Mouse (Mus musculus): Measurements from ENCODE around the gene AL731706.1. TPM values are rescaled to one million over a fixed set of nuclear protein-coding genes. Genes with fewer than 3 reads are reported as not detected.
"Not testable (repeated sequence)": the region's sequence is repeated elsewhere in the genome, so short reads cannot be mapped to it uniquely, and the experiment has no call there.

AL731706.1 gene
- polyA plus RNA-seq, 1 experiment from 2014 or later, result 39.1 TPM

DNA sequence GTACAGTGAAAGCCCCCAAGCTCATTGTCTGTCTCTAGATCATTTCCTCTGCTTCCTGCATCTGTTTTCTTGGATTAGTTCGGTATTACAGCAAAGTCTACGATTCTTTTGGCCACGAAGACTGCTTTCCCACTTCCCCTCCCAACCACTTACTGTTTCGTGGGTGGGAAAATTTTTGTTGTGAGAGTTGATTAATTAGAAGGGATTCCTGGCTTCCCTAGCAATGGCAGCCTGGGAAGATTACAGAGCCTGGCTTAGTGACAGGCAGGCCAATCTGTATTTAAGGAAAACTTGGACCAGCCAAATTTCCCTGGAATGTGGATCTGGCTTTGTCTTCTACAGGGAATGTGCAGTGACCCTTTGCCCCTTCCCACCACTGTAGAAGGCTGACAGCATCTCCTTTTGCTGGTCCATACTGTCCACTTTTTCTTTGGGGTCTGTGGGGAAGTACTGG lies 20.8 kb upstream of the AL731706.1 start:
- H3K9me3 ChIP-seq (replicated peaks; ENCODE audit: control insufficient read depth, low read length), result no peaks in the 10 kb centered on the region
- H3K27ac ChIP-seq (ENCODE audit: low read length), result peak overlapping the region; percentile 65
- peak; percentile 71 for ATAC-seq (replicated peaks; ENCODE audit: extremely low read depth, insufficient read depth, low FRiP score)
- no peak overlapping the region for H3K4me2 ChIP-seq (ENCODE audit: low read depth, low read length)
- no peaks in the 10 kb centered on the region for H3K27me3 ChIP-seq (ENCODE audit: control insufficient read depth, insufficient read depth, low read length)
- H3K4me3 ChIP-seq (ENCODE audit: low read length), result no peak overlapping the region
- no peaks in the 10 kb centered on the region for H3K36me3 ChIP-seq (ENCODE audit: control insufficient read depth, insufficient read depth)
- peaks cover 10% of the 10 kb centered on the region for H3K4me1 ChIP-seq (ENCODE audit: control insufficient read depth, insufficient read depth, low read length)
- WGBS, result 25% methylated on average over 4 of the region's 4 CpGs
- H3K9ac ChIP-seq (ENCODE audit: low read length), result no peak overlapping the region

DNA sequence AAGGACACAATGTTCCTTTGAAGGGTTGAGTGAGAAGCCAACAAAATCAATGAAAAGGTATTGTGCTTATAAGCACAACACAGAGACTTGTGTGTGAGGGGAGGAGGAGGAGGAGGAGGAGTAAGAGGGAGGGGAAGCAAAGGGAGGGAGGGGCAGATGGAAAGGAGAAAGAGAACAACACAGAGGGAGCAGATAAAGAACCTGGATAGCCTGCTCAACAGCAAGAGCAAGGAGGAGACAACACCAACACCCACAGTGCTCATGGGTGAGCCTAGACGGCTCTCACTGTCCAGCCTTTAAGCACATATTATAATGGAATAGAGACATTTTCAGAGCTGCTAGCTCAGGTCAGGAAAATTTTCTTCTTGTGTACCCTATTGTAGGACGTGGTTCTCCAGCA lies 18.1 kb upstream of the AL731706.1 start:
- H3K4me2 ChIP-seq (ENCODE audit: low read depth, low read length), result no peak overlapping the region
- no peak for ATAC-seq (replicated peaks; ENCODE audit: extremely low read depth, insufficient read depth, low FRiP score)
- no peak overlapping the region for H3K27ac ChIP-seq (ENCODE audit: low read length)
- peaks cover 4% of the 10 kb centered on the region; the same call in 1 of the 2 replicates for H3K36me3 ChIP-seq (ENCODE audit: control insufficient read depth, insufficient read depth)
- no peaks in the 10 kb centered on the region for H3K27me3 ChIP-seq (ENCODE audit: control insufficient read depth, insufficient read depth, low read length)
- peaks cover 10% of the 10 kb centered on the region for H3K4me1 ChIP-seq (ENCODE audit: control insufficient read depth, insufficient read depth, low read length)
- H3K9me3 ChIP-seq (replicated peaks; ENCODE audit: control insufficient read depth, low read length), result no peaks in the 10 kb centered on the region
- H3K9ac ChIP-seq (ENCODE audit: low read length), result no peak overlapping the region
- 66% methylated on average over 2 of the region's 2 CpGs for WGBS
- H3K4me3 ChIP-seq (ENCODE audit: low read length), result no peak overlapping the region

DNA sequence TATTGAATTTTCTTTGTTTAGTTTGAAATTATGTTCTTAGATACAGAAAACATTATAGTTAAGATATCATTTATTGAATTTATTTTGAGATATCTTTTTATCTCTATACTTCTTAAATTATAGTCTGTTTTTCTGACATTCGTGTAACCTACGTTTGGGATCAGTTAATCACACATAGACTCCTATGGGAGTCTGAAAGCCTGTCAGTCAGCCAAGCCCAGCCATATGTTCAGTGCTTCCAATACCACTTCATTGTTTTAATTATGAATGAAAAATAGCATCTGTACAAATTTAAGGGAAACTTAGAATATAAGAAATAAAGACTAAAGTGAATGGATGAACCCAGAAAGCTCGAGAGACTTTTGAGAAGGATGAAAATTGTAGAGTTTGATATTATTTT lies 17.4 kb upstream of the AL731706.1 start:
- no peaks in the 10 kb centered on the region for H3K27me3 ChIP-seq (ENCODE audit: control insufficient read depth, insufficient read depth, low read length)
- H3K4me2 ChIP-seq (ENCODE audit: low read depth, low read length), result no peak overlapping the region
- no peak overlapping the region for H3K4me3 ChIP-seq (ENCODE audit: low read length)
- no peak for ATAC-seq (replicated peaks; ENCODE audit: extremely low read depth, insufficient read depth, low FRiP score)
- H3K9ac ChIP-seq (ENCODE audit: low read length), result no peak overlapping the region
- no peak overlapping the region for H3K27ac ChIP-seq (ENCODE audit: low read length)
- peaks cover 4% of the 10 kb centered on the region; the same call in 1 of the 2 replicates for H3K36me3 ChIP-seq (ENCODE audit: control insufficient read depth, insufficient read depth)
- H3K9me3 ChIP-seq (replicated peaks; ENCODE audit: control insufficient read depth, low read length), result no peaks in the 10 kb centered on the region
- H3K4me1 ChIP-seq (ENCODE audit: control insufficient read depth, insufficient read depth, low read length), result peaks cover 10% of the 10 kb centered on the region
- 82% methylated on average over 3 of the region's 3 CpGs for WGBS

- Histone ChIP-seq H3K9ac (ENCODE audit: low read length) (no peak overlapping the region), H3K4me3 (ENCODE audit: low read length) (no peak overlapping the region), H3K4me2 (ENCODE audit: low read depth, low read length) (no peak overlapping the region), H3K36me3 (ENCODE audit: control insufficient read depth, insufficient read depth) (no peaks in the 10 kb centered on the region), H3K27me3 (ENCODE audit: control insufficient read depth, insufficient read depth, low read length) (no peaks in the 10 kb centered on the region), H3K4me1 (ENCODE audit: control insufficient read depth, insufficient read depth, low read length) (0 out of 2 replicates have a peak, but pooled peaks cover 5% of the 10 kb centered on the region), H3K9me3 (replicated peaks; ENCODE audit: control insufficient read depth, low read length) (no peaks in the 10 kb centered on the region), H3K27ac (ENCODE audit: low read length) (no peak overlapping the region)
- 74% methylated on average over 2 of the region's 2 CpGs for WGBS
- no peak for ATAC-seq (replicated peaks; ENCODE audit: extremely low read depth, insufficient read depth, low FRiP score)
These were observed 4.9 kb upstream of the AL731706.1 start for GRCm38 (mm10) chr2:136896131-136896530.

DNA sequence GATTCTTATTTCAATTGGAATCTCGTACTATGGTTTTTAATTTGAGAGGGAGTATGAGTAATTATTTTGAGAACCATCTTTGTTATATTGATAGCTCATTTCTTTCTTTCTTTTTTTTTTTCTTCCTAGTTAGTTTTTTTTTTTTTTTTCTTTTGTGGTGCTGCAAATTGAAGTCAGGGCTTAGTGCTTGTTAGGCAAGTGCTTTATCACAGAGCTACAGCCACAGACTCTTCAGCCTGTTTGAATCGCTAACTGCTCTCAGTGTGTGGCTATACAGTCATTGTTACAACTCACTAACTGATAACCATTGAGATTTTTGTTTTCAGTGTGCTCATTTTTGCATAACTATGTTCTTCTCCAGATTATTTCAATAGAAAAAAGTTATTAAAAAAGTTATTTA lies 3.3 kb upstream of the AL731706.1 start:
- peaks cover 10% of the 10 kb centered on the region; the same call in 1 of the 2 replicates for H3K4me1 ChIP-seq (ENCODE audit: control insufficient read depth, insufficient read depth, low read length)
- no peak overlapping the region for H3K9ac ChIP-seq (ENCODE audit: low read length)
- H3K36me3 ChIP-seq (ENCODE audit: control insufficient read depth, insufficient read depth), result no peaks in the 10 kb centered on the region
- H3K27me3 ChIP-seq (ENCODE audit: control insufficient read depth, insufficient read depth, low read length), result no peaks in the 10 kb centered on the region
- WGBS, result 71% methylated on average over 2 of the region's 2 CpGs
- no peak overlapping the region for H3K4me2 ChIP-seq (ENCODE audit: low read depth, low read length)
- H3K27ac ChIP-seq (ENCODE audit: low read length), result no peak overlapping the region
- ATAC-seq (replicated peaks; ENCODE audit: extremely low read depth, insufficient read depth, low FRiP score), result no peak
- no peak overlapping the region for H3K4me3 ChIP-seq (ENCODE audit: low read length)
- H3K9me3 ChIP-seq (replicated peaks; ENCODE audit: control insufficient read depth, low read length), result no peaks in the 10 kb centered on the region

- peak; percentile 78 for ATAC-seq (replicated peaks; ENCODE audit: extremely low read depth, insufficient read depth, low FRiP score)
- under 1% methylated on average over 23 of the region's 23 CpGs for WGBS
These were observed 772 bp upstream of the AL731706.1 start for GRCm38 (mm10) chr2:136891951-136892371.

GRCm38 (mm10) chr2:136890716-136891067 lies 497 bp downstream of the AL731706.1 start:
- peak; percentile 63 for ATAC-seq (replicated peaks; ENCODE audit: extremely low read depth, insufficient read depth, low FRiP score)
- WGBS, result 5% methylated on average over 15 of the region's 15 CpGs
- peak overlapping the region; percentile 83 for H3K4me3 ChIP-seq (ENCODE audit: low read length)
- H3K27me3 ChIP-seq (ENCODE audit: control insufficient read depth, insufficient read depth, low read length); H3K9me3 ChIP-seq (replicated peaks; ENCODE audit: control insufficient read depth, low read length); H3K36me3 ChIP-seq (ENCODE audit: control insufficient read depth, insufficient read depth): not testable (repeated sequence)
- H3K4me1 ChIP-seq (ENCODE audit: control insufficient read depth, insufficient read depth, low read length), result peaks cover 13% of the 10 kb centered on the region; the same call in 1 of the 2 replicates
- H3K9ac ChIP-seq (ENCODE audit: low read length), result peak overlapping the region; percentile 91
- peak overlapping the region; percentile 97 for H3K27ac ChIP-seq (ENCODE audit: low read length)
- peak overlapping the region; percentile 60 for H3K4me2 ChIP-seq (ENCODE audit: low read depth, low read length)

More at GRCm38 (mm10) chr2:136891951-136892371, 772 bp upstream of the AL731706.1 start:
- H3K4me2 ChIP-seq (ENCODE audit: low read depth, low read length), result peak overlapping the region; percentile 64
- H3K27me3 ChIP-seq (ENCODE audit: control insufficient read depth, insufficient read depth, low read length), result no peaks in the 10 kb centered on the region
- H3K27ac ChIP-seq (ENCODE audit: low read length), result peak overlapping the region; percentile 97
- H3K4me1 ChIP-seq (ENCODE audit: control insufficient read depth, insufficient read depth, low read length), result peaks cover 13% of the 10 kb centered on the region; the same call in 1 of the 2 replicates
- peak overlapping the region; percentile 83 for H3K9ac ChIP-seq (ENCODE audit: low read length)
- H3K36me3 ChIP-seq (ENCODE audit: control insufficient read depth, insufficient read depth), result no peaks in the 10 kb centered on the region; the same call in 1 of the 2 replicates
- no peaks in the 10 kb centered on the region for H3K9me3 ChIP-seq (replicated peaks; ENCODE audit: control insufficient read depth, low read length)
- H3K4me3 ChIP-seq (ENCODE audit: low read length), result peak overlapping the region; percentile 83

DNA sequence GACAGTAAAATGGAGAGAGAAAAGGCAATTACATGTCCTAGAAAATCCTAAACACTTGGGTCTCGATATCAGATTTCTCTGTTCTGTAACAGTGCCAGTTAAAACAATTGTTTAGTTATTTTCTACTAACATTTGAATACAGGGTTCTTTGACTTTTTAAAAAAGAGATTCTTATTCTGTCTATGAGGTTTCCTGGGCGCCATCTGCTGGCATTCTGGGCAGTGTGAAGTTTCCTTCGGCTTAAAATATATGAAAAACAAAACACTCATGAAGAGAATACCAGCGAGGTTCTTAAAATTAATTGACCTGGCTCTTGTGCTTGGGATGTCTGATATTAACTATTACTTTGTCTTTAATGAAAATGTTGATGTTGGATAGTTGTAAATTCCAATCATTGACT lies 4.3 kb downstream of the AL731706.1 start:
- no peak for ATAC-seq (replicated peaks; ENCODE audit: extremely low read depth, insufficient read depth, low FRiP score)
- Histone ChIP-seq H3K4me2 (ENCODE audit: low read depth, low read length) (no peak overlapping the region), H3K36me3 (ENCODE audit: control insufficient read depth, insufficient read depth) (peaks cover 16% of the 10 kb centered on the region), H3K9ac (ENCODE audit: low read length) (no peak overlapping the region), H3K4me1 (ENCODE audit: control insufficient read depth, insufficient read depth, low read length) (peaks cover 8% of the 10 kb centered on the region; the same call in 1 of the 2 replicates), H3K4me3 (ENCODE audit: low read length) (no peak overlapping the region), H3K27me3 (ENCODE audit: control insufficient read depth, insufficient read depth, low read length) (no peaks in the 10 kb centered on the region), H3K27ac (ENCODE audit: low read length) (no peak overlapping the region), H3K9me3 (replicated peaks; ENCODE audit: control insufficient read depth, low read length) (no peaks in the 10 kb centered on the region)
- WGBS, result 65% methylated on average over 4 of the region's 4 CpGs

- Histone ChIP-seq H3K4me2 (ENCODE audit: low read depth, low read length) (no peak within 1 kb of the TSS), H3K36me3 (ENCODE audit: control insufficient read depth, insufficient read depth) (peaks cover 27% of the 10 kb centered on the region), H3K27ac (ENCODE audit: low read length) (no peak within 1 kb of the TSS), H3K27me3 (ENCODE audit: control insufficient read depth, insufficient read depth, low read length) (no peaks in the 10 kb centered on the region), H3K4me1 (ENCODE audit: control insufficient read depth, insufficient read depth, low read length) (peaks cover 8% of the 10 kb centered on the region; the same call in 1 of the 2 replicates), H3K9me3 (replicated peaks; ENCODE audit: control insufficient read depth, low read length) (no peaks in the 10 kb centered on the region), H3K9ac (ENCODE audit: low read length) (no peak within 1 kb of the TSS), H3K4me3 (ENCODE audit: low read length) (no peak within 1 kb of the TSS)
- no peak for ATAC-seq (replicated peaks; ENCODE audit: extremely low read depth, insufficient read depth, low FRiP score)
- 90% methylated on average over 2 of the region's 2 CpGs for WGBS
These were observed 5.6 kb downstream of the AL731706.1 start, which contains the start of gene AL731706.2 for GRCm38 (mm10) chr2:136885579-136885978. Gene AL731706.2 (minus strand): TSS chr2:136885679.
